Mouse (Mus musculus): ENCODE data around the gene Tpt1.

GRCm38 (mm10) chr14:75836579-75836978 lies 8.3 kb upstream of the Tpt1 start:
- no peak for TF ChIP-seq MAX (IDR thresholded peaks at IDR 0.05)
- TF ChIP-seq FOSL1 (IDR thresholded peaks at IDR 0.05; ENCODE audit: insufficient read depth, low read length, poor library complexity, severe bottlenecking) = peak; percentile 26
- TF ChIP-seq CTCF (IDR thresholded peaks at IDR 0.05; ENCODE audit: control insufficient read depth, insufficient read depth, insufficient read length) = no peak
- TF ChIP-seq MYOG (IDR thresholded peaks at IDR 0.05; ENCODE audit: control insufficient read depth, extremely low read depth, insufficient read length) = no peak
- no peak for TF ChIP-seq USF1 (IDR thresholded peaks at IDR 0.05; ENCODE audit: low read depth)

Measured in C2C12 (cell line).